Mouse (Mus musculus) splenic B cell, adult 2 months (primary cell): ENCODE data around the gene Slc4a1.

Source experiments
- DNase-seq: peaks from one replicate; pipeline ENCODE4 v3.0.0-alpha.2; 2011; ENCODE audit warnings: low read depth, low spot score
- H3K27me3 ChIP-seq: 2 replicates; pipeline ENCODE4 v1.6.1; 2012; ENCODE audit warnings: mild to moderate bottlenecking, low read length, moderate library complexity, mixed read lengths; ENCODE audit not compliant: control insufficient read depth, poor library complexity, insufficient read depth, severe bottlenecking
- H3K36me3 ChIP-seq: 2 replicates; pipeline ENCODE4 v1.6.1; 2012; ENCODE audit warnings: mild to moderate bottlenecking, low read length, moderate library complexity, mixed read lengths; ENCODE audit not compliant: control insufficient read depth, poor library complexity, insufficient read depth, severe bottlenecking

Gene Slc4a1

DNA sequence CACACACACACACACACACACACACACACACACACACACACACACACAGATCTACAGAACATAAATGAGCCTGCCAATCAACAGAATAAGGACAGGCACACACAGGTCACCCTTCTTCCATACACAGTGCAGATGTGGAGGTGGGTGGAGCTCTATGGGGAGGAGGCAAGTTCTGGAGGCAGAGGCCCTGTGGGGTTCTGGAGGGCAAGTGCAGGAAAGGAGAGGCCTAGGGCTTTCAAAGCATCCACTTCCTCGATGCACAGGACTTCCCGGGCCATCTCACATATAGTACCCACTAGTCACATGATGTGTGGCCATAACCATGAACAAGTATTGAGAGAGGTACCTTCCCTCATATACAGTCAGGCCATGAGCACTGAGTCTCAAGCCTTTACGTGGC is 10.5 kb downstream of the Slc4a1 start:
- Histone ChIP-seq H3K36me3 (no peaks in the 10 kb centered on the region), H3K27me3 (no peaks in the 10 kb centered on the region; the same call in none of the 2 replicates)
- DNase-seq = no peak

DNA sequence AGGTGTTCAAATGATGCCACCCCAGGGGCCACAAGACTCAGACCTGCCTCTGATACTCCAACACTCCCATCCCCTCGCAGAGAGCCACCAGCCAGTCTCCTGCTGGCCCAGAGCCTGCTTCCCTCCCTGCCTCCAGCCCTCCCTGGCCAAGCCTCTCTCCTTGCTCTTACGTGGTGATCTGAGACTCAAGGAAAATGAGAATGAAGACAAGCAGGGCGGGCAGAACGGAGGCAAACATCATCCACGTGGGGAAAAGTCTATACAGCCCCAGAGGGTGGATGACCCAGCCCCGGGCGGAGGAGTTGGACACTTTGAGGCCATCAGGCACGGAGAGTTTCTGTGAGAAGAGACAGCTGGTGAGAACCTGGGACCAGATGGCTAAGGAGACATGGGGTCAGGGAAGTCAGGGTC is 13.0 kb downstream of the Slc4a1 start:
- H3K36me3 ChIP-seq = no peaks in the 10 kb centered on the region
- no peaks in the 10 kb centered on the region; the same call in none of the 2 replicates for H3K27me3 ChIP-seq
- no peak for DNase-seq

DNA sequence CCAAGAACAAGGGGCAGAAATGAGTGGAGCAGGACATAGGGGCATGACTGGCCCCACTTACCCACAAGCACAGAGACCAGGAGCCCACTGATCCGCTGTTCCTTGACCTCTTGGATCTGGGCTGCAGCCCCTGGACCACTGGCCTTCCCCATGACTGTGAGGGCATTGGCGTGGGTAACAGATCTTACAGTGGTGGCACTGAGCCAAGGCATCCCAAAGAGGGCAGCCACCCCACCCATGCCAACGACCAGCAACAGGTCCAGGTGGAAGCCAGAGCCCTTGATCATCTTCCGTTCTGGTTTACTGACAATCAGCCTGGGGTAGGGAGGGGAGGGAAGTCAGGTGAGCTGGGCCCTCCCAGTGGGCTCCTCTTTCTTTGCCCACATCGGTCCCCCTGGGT is 13.6 kb downstream of the Slc4a1 start:
- H3K36me3 ChIP-seq = no peaks in the 10 kb centered on the region
- DNase-seq = no peak
- H3K27me3 ChIP-seq = no peaks in the 10 kb centered on the region; the same call in none of the 2 replicates

DNA sequence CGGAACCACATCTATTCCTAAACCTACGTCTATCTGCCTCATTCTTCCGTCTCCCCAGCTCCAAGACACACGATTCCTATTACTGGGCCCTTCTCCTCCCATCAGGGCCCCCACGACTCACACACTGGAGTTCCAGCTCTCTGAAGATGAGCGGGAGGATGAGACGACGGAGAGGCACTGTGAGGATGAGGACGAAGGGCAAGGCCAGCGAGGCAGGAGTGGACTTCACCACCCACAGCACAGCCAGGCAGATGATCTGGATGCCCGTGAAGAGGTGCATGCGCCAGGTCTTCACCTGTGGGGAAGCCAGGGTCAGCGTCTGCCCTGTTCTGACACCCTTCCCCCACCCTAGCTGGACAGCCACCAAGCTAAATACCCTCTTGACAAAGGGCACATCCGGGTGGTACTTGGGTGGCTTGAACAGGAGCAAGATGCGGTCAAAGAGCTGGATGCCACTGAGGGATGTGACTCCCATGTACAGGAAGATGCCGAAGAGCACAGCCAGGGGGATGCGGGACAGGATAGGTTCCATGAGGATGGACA is 15.0 kb downstream of the Slc4a1 start:
- Histone ChIP-seq H3K36me3 (no peaks in the 10 kb centered on the region), H3K27me3 (no peaks in the 10 kb centered on the region; the same call in none of the 2 replicates)
- no peak for DNase-seq

DNA sequence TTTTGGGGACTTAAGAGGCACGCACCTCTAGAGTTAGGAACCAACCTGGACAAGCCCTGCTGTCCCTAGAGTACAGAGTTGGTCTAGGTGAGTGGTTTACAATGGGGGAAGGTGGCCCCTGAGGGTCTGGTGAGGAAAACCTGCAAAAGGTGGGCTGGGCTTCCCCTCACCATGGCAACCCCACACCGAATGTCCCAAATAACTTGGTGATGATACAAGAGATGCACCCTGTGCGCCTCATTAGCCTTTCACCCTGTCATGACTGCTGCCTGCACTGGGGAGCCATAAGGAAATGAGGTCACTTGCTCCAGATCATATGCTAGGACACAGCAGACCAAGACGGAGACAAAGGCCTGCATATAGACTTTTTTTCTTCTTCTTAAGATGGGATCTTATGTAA is 15.6 kb downstream of the Slc4a1 start:
- no peak for DNase-seq
- Histone ChIP-seq H3K36me3 (no peaks in the 10 kb centered on the region), H3K27me3 (no peaks in the 10 kb centered on the region; the same call in none of the 2 replicates)

DNA sequence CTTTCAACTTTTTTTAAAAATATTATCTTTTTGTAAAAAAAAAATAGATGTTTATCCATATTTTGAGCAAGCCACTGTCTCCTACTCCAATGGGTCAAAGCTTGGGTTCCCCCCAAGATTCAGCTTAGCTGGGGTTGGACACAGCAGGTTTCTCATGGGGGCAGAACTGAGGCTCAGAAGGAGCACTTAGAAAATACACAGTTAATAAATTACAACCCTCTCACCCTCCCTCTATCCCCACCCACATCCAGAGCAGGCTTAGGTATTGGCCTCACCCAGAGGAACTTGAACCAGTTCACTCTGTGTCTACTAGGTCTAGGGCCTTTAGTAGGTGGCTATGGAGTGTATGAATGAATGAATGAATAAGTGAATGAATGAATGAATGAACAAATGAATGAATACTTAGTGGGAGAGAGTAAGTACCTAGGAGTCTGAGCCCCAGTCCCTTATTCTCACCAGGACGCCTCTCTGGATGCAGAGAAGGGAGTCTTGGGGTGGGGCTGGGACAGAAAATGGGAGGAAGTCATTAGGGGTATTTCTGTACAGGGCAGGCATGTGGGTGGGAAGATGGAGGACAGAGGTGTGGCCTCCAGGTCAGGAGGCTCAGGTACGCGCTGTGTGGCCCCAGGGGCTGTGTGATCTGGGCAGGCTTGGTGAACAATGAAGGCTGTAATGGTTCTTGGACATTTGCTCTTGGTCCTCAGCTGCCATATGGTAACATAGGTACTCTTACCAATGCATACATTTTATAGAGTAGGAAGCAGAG is 16.6 kb downstream of the Slc4a1 start:
- no peaks in the 10 kb centered on the region for H3K36me3 ChIP-seq
- H3K27me3 ChIP-seq = no peaks in the 10 kb centered on the region; the same call in none of the 2 replicates
- DNase-seq = no peak

DNA sequence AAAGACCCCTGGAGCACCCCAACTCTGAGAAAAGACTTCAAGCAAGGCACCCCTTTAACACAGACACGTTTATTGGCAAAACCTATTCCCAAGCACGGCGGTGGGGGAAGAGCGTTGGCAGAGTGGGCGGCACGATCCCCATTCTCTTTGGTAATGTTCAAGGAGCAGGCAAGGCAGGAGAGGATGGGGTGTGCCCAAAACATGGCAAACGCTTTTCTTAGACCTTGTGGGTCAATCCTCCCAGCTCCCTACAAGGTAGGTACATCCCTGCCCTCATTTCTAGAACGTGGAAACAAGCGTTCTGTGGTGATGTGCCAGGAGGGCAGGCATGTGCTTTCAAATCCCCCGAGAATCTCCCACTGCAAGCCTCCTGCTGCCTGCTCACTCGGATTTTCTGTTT is 17.2 kb downstream of the Slc4a1 start:
- Histone ChIP-seq H3K36me3 (no peaks in the 10 kb centered on the region), H3K27me3 (no peaks in the 10 kb centered on the region; the same call in 1 of the 2 replicates)
- DNase-seq = no peak

DNA sequence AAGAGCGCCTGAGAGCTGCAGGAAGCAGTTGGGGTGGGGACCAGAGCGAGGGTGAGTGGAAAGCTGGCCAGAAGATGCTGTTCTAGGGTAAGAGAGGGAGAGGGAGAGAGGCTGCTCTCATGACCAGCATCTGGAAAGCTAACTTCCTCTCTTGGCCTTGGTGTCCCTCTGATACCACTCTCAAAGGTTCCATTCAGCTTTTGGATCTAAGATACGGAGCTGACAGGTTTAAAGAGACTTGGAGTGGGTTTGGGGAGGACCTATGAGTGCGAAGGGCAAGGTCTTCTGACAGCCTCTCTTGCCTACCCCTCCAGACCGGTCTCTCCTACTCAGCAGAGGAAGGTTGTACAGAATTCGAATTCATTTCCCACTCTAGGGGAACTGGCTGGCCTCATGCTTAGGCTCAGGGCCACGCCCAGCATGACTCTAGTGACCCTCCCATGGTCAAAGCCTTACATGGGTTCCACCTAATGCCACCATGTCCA is 17.9 kb downstream of the Slc4a1 start:
- H3K27me3 ChIP-seq = no peaks in the 10 kb centered on the region; the same call in 1 of the 2 replicates
- no peaks in the 10 kb centered on the region for H3K36me3 ChIP-seq
- no peak for DNase-seq

DNA sequence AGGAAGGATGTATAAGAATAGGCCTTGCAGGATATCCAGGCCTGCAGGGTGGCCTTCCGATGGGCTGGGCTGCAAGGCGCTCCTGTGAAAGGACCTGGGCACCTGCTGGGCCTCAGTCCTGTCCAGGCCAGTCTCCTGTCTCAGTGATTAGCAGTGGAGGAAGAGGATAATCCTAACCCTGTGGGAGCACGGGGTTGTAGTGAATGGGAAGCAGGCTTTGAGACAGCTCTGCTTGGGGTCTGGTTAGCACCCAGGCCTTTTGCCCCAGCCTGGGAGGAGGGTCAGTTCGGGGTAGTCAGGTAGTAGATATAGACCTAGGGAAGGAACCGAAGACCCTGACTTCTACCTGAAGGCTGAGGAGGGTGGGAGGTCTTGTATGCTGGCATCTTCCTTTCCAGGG is 18.3 kb downstream of the Slc4a1 start:
- DNase-seq = no peak
- Histone ChIP-seq H3K36me3 (no peaks in the 10 kb centered on the region), H3K27me3 (no peaks in the 10 kb centered on the region; the same call in 1 of the 2 replicates)

DNA sequence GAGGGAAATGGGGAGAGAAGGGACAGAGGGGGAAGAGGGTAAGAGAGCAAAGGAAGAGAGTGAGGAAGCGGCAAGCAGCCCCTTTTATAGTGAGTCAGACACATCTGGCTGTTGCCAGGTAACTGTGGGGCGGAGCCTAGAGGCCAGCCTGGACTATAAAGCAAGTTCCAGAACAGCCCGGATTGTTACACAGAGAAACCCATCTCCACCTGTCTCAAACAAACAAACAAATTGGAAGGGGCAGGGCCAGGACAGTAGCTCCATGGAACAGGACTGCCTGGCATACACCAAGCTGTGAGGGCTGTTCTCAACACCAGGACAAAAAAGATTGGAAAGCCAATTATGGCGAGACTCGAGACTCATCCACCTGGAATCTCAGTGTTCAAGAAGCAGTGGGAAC is 19.1 kb downstream of the Slc4a1 start:
- no peaks in the 10 kb centered on the region for H3K36me3 ChIP-seq
- no peaks in the 10 kb centered on the region for H3K27me3 ChIP-seq
- no peak for DNase-seq

DNA sequence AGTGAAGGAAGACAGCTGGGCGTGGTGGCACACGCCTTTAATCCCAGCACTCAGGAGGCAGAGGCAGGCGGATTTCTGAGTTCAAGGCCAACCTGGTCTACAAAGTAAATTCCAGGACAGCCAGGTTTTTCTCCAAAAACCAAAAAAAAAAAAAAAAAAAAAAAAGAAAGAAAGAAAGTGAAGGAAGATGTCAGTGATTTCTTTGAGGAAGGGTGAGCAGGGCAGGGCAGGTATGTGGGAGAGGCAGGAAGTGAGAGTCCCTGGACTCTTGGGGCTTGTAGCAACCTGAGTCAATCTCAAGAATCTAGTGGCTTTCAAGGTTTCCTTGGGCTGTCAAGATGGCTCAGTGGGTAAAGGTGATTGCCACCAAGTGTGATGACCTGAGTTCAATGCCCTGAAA is 21.5 kb downstream of the Slc4a1 start:
- DNase-seq = no peak
- Histone ChIP-seq H3K36me3 (no peaks in the 10 kb centered on the region), H3K27me3 (no peaks in the 10 kb centered on the region)

DNA sequence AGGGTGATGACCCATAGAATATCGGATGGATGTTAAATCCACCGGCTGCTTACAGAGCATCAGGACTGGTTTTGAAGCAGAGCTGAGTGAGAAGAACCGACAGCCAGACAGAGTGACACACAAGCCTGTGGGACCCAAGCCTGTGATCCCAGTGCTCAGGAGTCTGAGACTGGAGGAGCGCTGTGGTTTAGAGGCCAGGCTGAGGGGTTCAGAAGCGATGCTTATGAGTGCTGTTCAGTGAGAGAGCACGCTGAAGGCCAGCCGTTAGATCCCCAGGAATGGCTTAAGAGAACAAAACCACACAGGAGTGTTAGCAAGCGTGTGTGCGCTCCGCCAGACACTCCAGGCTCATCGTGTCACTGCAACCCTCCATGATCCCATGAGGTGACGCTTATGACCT is 23.3 kb downstream of the Slc4a1 start:
- H3K36me3 ChIP-seq = no peaks in the 10 kb centered on the region
- no peaks in the 10 kb centered on the region for H3K27me3 ChIP-seq
- no peak for DNase-seq

DNA sequence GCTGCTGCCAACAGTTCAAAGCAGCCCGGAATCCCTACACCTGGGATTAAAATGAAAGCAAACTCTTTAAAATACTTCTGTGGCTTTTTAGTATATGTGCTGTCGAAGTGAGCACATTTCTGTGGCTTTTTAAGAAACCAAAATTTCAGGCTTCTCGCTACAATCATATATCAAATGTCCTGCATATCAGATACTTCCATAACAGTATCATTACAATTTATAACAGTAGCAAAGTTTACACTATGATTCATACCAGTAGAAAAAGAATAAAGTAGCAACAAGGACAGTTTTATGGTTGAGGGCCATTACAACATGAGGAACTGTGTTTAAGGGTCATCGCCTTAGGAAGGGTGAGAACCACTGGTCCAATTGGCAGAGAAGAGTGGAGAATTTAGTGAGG is 24.9 kb downstream of the Slc4a1 start:
- no peaks in the 10 kb centered on the region for H3K27me3 ChIP-seq
- DNase-seq = no peak
- no peaks in the 10 kb centered on the region for H3K36me3 ChIP-seq

DNA sequence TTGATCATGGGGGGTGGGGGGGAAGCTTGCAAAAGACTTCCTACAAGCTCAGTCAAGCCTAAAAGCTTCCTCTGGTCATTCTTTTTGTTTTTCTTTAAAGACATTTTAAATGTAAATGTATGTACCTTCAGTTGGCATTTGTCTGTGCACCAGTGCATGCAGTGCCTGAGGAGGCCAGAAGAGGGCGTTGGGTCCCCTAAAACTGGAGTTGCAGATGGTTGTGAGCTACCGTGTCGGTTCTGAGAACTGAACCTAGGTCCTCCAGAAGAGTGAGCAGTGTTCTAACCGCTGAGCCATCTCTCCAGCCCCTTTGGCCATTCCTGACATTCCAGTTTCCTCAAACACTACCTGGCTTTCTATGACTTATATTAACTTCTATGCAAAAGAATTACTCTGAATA is 26.4 kb downstream of the Slc4a1 start:
- no peaks in the 10 kb centered on the region for H3K27me3 ChIP-seq
- DNase-seq = peak; percentile 45
- no peaks in the 10 kb centered on the region for H3K36me3 ChIP-seq

DNA sequence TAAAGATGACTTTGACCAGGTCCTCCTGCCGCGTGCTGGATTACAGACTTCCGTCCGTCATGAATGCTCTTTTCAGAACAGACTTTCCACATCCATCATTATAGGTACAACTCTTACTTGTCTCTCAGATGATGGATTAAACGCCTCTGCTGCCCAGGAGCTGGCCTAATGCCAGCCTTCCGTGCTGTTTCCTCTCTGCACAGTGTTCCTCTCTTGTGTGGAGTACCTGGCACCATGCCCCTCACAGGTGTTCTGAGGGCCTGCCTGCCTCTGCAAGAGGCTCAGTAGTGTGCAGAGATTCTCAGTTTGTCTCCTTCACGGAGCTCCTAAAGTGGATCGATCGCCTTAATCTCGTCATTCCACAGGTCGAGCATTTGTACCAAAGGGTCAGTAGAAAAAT is 26.8 kb downstream of the Slc4a1 start:
- no peak for DNase-seq
- Histone ChIP-seq H3K27me3 (no peaks in the 10 kb centered on the region), H3K36me3 (no peaks in the 10 kb centered on the region)
